Mouse (Mus musculus): ENCODE results near the gene Rcc1. TPM values are rescaled to one million over a fixed set of nuclear protein-coding genes. Genes with fewer than 3 reads are reported as not detected.
A peak's percentile ranks its signal among the peaks of the same experiment; 100 is the strongest.
"Not testable (repeated sequence)": the region's sequence is repeated elsewhere in the genome, so short reads cannot be mapped to it uniquely, and the experiment has no call there.

The Rcc1 gene
- polyA plus RNA-seq, 1 experiment: 4.3 TPM

- Histone ChIP-seq H3K4me1 (ENCODE audit: control insufficient read depth) (peaks cover 29% of the 10 kb centered on the region), H3K27me3 (ENCODE audit: control insufficient read depth) (no peaks in the 10 kb centered on the region), H3K4me3 (replicated peaks) (peak overlapping the region; percentile 68), H3K9me3 (ENCODE audit: control insufficient read depth, low read length) (no peaks in the 10 kb centered on the region), H3K36me3 (ENCODE audit: control insufficient read depth) (no peaks in the 10 kb centered on the region)
- no peak for TF ChIP-seq TAL1 (IDR thresholded peaks at IDR 0.05; ENCODE audit: low read length)
- TF ChIP-seq GATA1 (IDR thresholded peaks at IDR 0.05; ENCODE audit: low read length): no peak
Observed at GRCm38 (mm10) chr4:132301965-132302938, 51.2 kb downstream of the Rcc1 start.

GRCm38 (mm10) chr4:132301486-132301885 lies 51.9 kb downstream of the Rcc1 start:
- peaks cover 29% of the 10 kb centered on the region for H3K4me1 ChIP-seq (ENCODE audit: control insufficient read depth)
- H3K4me3 ChIP-seq (replicated peaks): no peak overlapping the region
- H3K36me3 ChIP-seq (ENCODE audit: control insufficient read depth): no peaks in the 10 kb centered on the region
- H3K9me3 ChIP-seq (ENCODE audit: control insufficient read depth, low read length): no peaks in the 10 kb centered on the region
- H3K27me3 ChIP-seq (ENCODE audit: control insufficient read depth): no peaks in the 10 kb centered on the region
- TF ChIP-seq GATA1 (IDR thresholded peaks at IDR 0.05; ENCODE audit: low read length) (no peak), TAL1 (IDR thresholded peaks at IDR 0.05; ENCODE audit: low read length) (no peak)

- Histone ChIP-seq H3K9me3 (ENCODE audit: control insufficient read depth, low read length) (no peaks in the 10 kb centered on the region), H3K4me3 (replicated peaks) (no peak overlapping the region), H3K27me3 (ENCODE audit: control insufficient read depth) (no peaks in the 10 kb centered on the region), H3K4me1 (ENCODE audit: control insufficient read depth) (peaks cover 24% of the 10 kb centered on the region), H3K36me3 (ENCODE audit: control insufficient read depth) (peaks cover 9% of the 10 kb centered on the region)
- no peak for TF ChIP-seq TAL1 (IDR thresholded peaks at IDR 0.05; ENCODE audit: low read length)
- TF ChIP-seq GATA1 (IDR thresholded peaks at IDR 0.05; ENCODE audit: low read length): no peak
Observed at GRCm38 (mm10) chr4:132299849-132300248, 53.6 kb downstream of the Rcc1 start.

GRCm38 (mm10) chr4:132295696-132296390 lies 57.6 kb downstream of the Rcc1 start:
- Histone ChIP-seq H3K27me3 (ENCODE audit: control insufficient read depth) (no peaks in the 10 kb centered on the region), H3K36me3 (ENCODE audit: control insufficient read depth) (peaks cover 49% of the 10 kb centered on the region), H3K4me3 (replicated peaks) (no peak overlapping the region), H3K4me1 (ENCODE audit: control insufficient read depth) (peaks cover 12% of the 10 kb centered on the region), H3K9me3 (ENCODE audit: control insufficient read depth, low read length) (peaks cover 5% of the 10 kb centered on the region)
- TF ChIP-seq GATA1 (IDR thresholded peaks at IDR 0.05; ENCODE audit: low read length): no peak

- Histone ChIP-seq H3K27me3 (ENCODE audit: control insufficient read depth) (no peaks in the 10 kb centered on the region), H3K4me3 (replicated peaks) (no peak overlapping the region), H3K4me1 (ENCODE audit: control insufficient read depth) (peaks cover 12% of the 10 kb centered on the region), H3K36me3 (ENCODE audit: control insufficient read depth) (peaks cover 68% of the 10 kb centered on the region), H3K9me3 (ENCODE audit: control insufficient read depth, low read length) (peaks cover 10% of the 10 kb centered on the region)
- TF ChIP-seq TAL1 (IDR thresholded peaks at IDR 0.05; ENCODE audit: low read length): no peak
- TF ChIP-seq GATA1 (IDR thresholded peaks at IDR 0.05; ENCODE audit: low read length): no peak
Observed at GRCm38 (mm10) chr4:132293682-132294240, 59.6 kb downstream of the Rcc1 start.

GRCm38 (mm10) chr4:132292988-132293387 lies 60.4 kb downstream of the Rcc1 start:
- H3K27me3 ChIP-seq (ENCODE audit: control insufficient read depth): no peaks in the 10 kb centered on the region
- H3K4me1 ChIP-seq (ENCODE audit: control insufficient read depth): peaks cover 12% of the 10 kb centered on the region
- H3K9me3 ChIP-seq (ENCODE audit: control insufficient read depth, low read length): peaks cover 10% of the 10 kb centered on the region
- peaks cover 70% of the 10 kb centered on the region for H3K36me3 ChIP-seq (ENCODE audit: control insufficient read depth)
- no peak overlapping the region for H3K4me3 ChIP-seq (replicated peaks)
- TF ChIP-seq TAL1 (IDR thresholded peaks at IDR 0.05; ENCODE audit: low read length) (no peak), GATA1 (IDR thresholded peaks at IDR 0.05; ENCODE audit: low read length) (no peak)

- no peak overlapping the region for H3K4me3 ChIP-seq (replicated peaks)
- TF ChIP-seq GATA1 (IDR thresholded peaks at IDR 0.05; ENCODE audit: low read length) (no peak), TAL1 (IDR thresholded peaks at IDR 0.05; ENCODE audit: low read length) (no peak)
- H3K9me3 ChIP-seq (ENCODE audit: control insufficient read depth, low read length): peaks cover 10% of the 10 kb centered on the region
- no peaks in the 10 kb centered on the region for H3K27me3 ChIP-seq (ENCODE audit: control insufficient read depth)
- H3K4me1 ChIP-seq (ENCODE audit: control insufficient read depth): peaks cover 12% of the 10 kb centered on the region
- peaks cover 81% of the 10 kb centered on the region for H3K36me3 ChIP-seq (ENCODE audit: control insufficient read depth)
Observed at GRCm38 (mm10) chr4:132291624-132292335, 61.6 kb downstream of the Rcc1 start.

- H3K4me3 ChIP-seq (replicated peaks): no peak overlapping the region
- peaks cover 12% of the 10 kb centered on the region for H3K4me1 ChIP-seq (ENCODE audit: control insufficient read depth)
- TF ChIP-seq TAL1 (IDR thresholded peaks at IDR 0.05; ENCODE audit: low read length) (no peak), GATA1 (IDR thresholded peaks at IDR 0.05; ENCODE audit: low read length) (no peak)
- peaks cover 13% of the 10 kb centered on the region for H3K9me3 ChIP-seq (ENCODE audit: control insufficient read depth, low read length)
- H3K36me3 ChIP-seq (ENCODE audit: control insufficient read depth): peaks cover 88% of the 10 kb centered on the region
- no peaks in the 10 kb centered on the region for H3K27me3 ChIP-seq (ENCODE audit: control insufficient read depth)
Observed at GRCm38 (mm10) chr4:132291056-132291455, 62.3 kb downstream of the Rcc1 start.

- Histone ChIP-seq H3K36me3 (ENCODE audit: control insufficient read depth) (peaks cover 89% of the 10 kb centered on the region), H3K9me3 (ENCODE audit: control insufficient read depth, low read length) (peaks cover 13% of the 10 kb centered on the region)
- not testable (repeated sequence) for H3K27me3 ChIP-seq (ENCODE audit: control insufficient read depth); H3K4me1 ChIP-seq (ENCODE audit: control insufficient read depth); H3K4me3 ChIP-seq (replicated peaks)
Observed at GRCm38 (mm10) chr4:132288840-132289239, 64.6 kb downstream of the Rcc1 start.

Other genes with a start within 250 kb of the Rcc1 start
- not detected in 2 replicates for gene Oprd1, start 209.1 kb downstream of the Rcc1 start, polyA plus RNA-seq (2012)
- gene Ythdf2, start 141.3 kb downstream of the Rcc1 start, polyA plus RNA-seq (2012): 0.90 and 1.2 TPM in 2 replicates
- 1.8 and 2.8 TPM in 2 replicates for gene Gmeb1, start 92.0 kb downstream of the Rcc1 start, polyA plus RNA-seq (2012)
- gene Taf12, start 79.2 kb downstream of the Rcc1 start, polyA plus RNA-seq (2012): 4.6 and 6.2 TPM in 2 replicates
- 0.05 TPM in 1 of 2 replicates, not detected in the other for gene Rab42, start 50.2 kb downstream of the Rcc1 start, polyA plus RNA-seq (2012)
- 1.7 and 2.4 TPM in 2 replicates for gene Trnau1ap, start 24.1 kb downstream of the Rcc1 start, polyA plus RNA-seq (2012)
- gene Phactr4, start 68.9 kb upstream of the Rcc1 start, polyA plus RNA-seq (2012): 0.52 and 0.57 TPM in 2 replicates
- 0.37 and 0.49 TPM in 2 replicates for gene Med18, start 110.3 kb upstream of the Rcc1 start, polyA plus RNA-seq (2012)
- gene Sesn2, start 156.9 kb upstream of the Rcc1 start, polyA plus RNA-seq (2012): 1.5 and 2.4 TPM in 2 replicates
- 102 and 103 TPM in 2 replicates for gene Atpif1, start 180.1 kb upstream of the Rcc1 start, polyA plus RNA-seq (2012)
- 28.3 and 36.9 TPM in 2 replicates for gene Dnajc8, start 181.9 kb upstream of the Rcc1 start, polyA plus RNA-seq (2012)
- 0.01 and 0.03 TPM in 2 replicates for gene Ptafr, start 210.5 kb upstream of the Rcc1 start, polyA plus RNA-seq (2012)